Mouse (Mus musculus) MN1 (cell line): ENCODE data around the gene Clec3a.

ENCODE experiments used
- DNase-seq: peaks from one replicate; pipeline ENCODE4 v3.0.0-alpha.2; 2016; ENCODE audit warnings: low spot score

Clec3a gene

GRCm38 (mm10) chr8:114417786-114418185 lies at the start of gene Clec3a:
Gene Clec3a, plus strand, starts transcription at chr8:114418086.
- DNase-seq, result no peak

GRCm38 (mm10) chr8:114369038-114369976 lies 48.6 kb upstream of the Clec3a start:
- peak; percentile 77 for DNase-seq

DNA sequence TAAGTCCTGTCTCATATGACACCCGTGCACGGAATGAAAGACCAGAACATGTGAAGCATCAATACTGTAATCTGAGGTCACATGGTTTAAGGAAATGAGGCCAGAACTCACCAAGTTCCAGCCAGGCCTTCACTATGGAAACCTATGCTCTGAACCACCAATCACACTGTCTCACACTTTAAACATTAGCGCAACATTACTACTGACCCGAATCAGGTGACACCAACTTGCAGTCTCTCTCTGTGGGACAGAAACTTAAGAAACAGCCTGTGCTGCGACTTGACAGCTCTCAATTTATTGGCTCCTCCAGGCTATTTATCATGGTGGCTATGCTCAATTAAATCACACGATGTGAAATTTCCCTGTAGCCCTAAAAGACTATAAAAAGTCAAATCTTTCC lies 43.5 kb upstream of the Clec3a start:
- no peak for DNase-seq

DNA sequence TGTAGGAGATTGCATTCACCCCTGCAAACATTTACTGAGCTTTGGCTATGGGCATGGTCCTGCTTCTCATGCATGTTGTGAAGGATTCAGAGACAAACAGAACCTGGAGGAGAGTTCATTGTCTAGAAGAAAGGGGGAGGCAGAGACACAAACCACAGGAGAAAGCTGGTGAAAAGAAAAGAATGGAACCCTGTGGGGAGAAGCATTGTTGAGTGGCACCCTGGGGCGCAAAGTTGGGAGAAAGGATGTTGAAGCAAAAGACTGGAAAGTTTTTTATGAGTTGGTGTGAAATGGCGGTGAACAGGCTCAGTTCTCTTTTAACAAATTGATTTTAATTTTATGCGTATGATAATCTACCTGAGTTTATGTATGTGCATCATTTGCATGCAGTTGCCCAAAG lies 33.7 kb upstream of the Clec3a start:
- no peak for DNase-seq

DNA sequence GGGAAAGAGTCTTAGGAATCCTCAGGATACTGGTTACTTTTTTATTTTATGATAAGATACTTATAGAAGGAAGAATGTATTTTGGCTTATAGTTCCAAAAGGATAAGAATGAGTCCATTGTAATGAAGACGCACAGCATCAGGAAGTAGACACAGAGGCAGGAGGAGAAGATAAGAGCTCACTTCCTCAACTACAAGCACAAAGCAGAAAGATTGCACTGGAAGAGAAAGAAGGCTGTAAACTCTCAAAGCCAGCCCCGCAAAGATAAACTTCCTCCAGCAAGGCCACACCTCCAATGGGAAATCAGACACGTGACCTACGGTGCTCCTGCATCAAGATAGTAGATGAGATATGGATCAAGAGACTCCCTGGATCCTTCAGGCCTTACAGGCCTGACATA lies 30.4 kb upstream of the Clec3a start:
- DNase-seq, result no peak

DNA sequence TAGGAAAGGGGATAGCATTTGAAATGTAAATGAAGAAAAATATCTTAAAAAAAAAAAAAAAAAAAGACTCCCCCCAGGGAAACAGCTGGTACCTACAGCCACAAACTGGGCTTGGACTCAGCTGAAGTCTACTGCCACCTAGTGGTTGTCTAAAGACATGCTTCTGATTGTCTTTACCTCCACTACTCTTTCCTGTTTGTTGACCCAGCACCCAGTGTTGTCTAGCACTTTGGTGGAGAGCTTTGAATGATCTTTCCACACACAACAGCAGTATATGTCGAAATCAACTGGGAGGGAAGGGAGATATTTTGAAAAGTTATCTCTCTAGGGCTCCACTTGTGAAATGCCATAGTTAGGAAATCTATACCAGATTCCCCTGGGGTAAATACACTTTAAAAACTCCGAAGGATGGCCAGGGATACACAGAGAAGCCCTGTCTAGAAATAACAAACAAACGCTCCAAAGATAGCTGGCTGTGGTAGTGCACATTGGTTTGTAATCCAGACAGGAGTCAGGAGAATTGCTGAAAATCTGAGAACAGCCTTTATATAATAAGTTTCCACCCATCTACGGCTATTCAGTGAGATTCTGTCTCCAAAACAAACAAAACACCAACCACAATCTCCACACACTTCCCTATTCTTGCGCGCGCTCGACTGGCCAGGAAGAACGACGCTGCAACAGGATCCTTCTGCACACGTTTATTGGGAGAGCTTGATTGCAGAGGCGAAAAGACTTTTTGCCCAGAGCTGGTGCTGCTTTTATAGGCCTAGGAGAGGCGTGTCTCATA lies 27.2 kb upstream of the Clec3a start:
- DNase-seq, result peak; percentile 33

DNA sequence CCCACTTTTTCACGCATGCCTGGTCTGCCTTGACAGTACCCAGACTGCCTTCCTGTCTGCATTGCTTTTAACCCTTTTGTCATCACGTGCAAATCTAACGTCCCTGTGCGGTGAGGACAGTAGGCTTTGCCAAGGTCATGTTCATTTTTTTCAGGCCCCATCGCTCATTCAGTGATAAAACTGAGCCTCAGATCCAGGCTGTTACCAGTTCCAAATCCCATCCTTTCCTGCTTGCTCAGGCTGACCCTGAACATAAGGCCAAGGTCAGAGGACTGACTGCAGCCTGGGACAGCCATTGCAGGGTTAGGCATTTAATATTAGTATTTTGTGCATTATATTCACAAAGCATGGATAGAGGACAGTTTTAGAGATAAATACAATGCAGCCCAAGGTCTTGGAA lies 19.6 kb upstream of the Clec3a start:
- DNase-seq, result no peak

DNA sequence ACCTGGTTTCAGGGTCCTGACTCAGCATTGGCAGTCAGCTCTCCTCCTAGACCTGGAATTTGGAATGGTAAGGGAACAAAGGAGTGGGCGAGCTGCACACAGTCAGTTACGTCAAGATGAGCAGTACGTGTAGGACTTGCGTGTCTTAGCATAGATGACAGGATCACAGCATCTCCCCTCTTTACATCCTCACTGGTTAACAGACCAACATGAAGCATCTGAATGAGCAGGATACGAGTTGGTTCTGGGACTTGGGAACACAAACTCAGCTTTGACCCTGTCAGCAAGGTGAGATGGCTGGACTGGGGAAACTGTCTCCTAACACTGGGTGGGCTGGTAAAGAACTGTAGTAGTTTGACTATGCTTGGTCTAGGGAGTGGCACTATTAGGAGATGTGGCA lies 18.6 kb upstream of the Clec3a start:
- DNase-seq, result no peak

GRCm38 (mm10) chr8:114401679-114402078 lies 16.2 kb upstream of the Clec3a start:
- no peak for DNase-seq

- DNase-seq, result no peak
Measured at GRCm38 (mm10) chr8:114411421-114411820, 6.5 kb upstream of the Clec3a start.

GRCm38 (mm10) chr8:114418486-114418885 lies 600 bp downstream of the Clec3a start:
- no peak for DNase-seq

- no peak for DNase-seq
Measured at GRCm38 (mm10) chr8:114418904-114419303, 1.0 kb downstream of the Clec3a start.

- DNase-seq, result no peak
Measured at GRCm38 (mm10) chr8:114421544-114421943, 3.7 kb downstream of the Clec3a start.

- peak; percentile 80 for DNase-seq
Measured at GRCm38 (mm10) chr8:114438236-114438635, 20.4 kb downstream of the Clec3a start.

- DNase-seq, result peak; percentile 100
Measured at GRCm38 (mm10) chr8:114439334-114440204, 21.7 kb downstream of the Clec3a start, which contains the start of gene Wwox. Gene Wwox, plus strand, starts transcription at chr8:114439655.

DNA sequence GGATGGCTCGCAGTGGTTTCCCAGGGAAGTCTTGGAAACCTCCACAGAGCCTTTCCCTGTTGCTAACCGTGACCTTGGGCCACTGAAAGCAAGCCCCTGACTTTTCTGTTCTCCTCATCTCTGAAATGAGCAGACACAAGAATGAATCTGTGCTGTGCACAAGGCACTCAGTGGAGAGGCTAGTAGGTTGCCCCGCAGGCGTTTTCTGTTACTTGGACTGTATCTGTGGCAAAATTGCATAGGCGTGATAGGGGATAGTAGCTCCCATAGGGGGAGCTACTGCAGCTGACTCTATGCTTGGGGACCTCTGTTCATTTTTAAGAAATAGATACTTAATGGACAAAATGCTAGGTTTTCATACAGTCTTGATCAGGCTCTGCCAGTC lies 22.3 kb downstream of the Clec3a start:
- DNase-seq, result peak; percentile 53

DNA sequence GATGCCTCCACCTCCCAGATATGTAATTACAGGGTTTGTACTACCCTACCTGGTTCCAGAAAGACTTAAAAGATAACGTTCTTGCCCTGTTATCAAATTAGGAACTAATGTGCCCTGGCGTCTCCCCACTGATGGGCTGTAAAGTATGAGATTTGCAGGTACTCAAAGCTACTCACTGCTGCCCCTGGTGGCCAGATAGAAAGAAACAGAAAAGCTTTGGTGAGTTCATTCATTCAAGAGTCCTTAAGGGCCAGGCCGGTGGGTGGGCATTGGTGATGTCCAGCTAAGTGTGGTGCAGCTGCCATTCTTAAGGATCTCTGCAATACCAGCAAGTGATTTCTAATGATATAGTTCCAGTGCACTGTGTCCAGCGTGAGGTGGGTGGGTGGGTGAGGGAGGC lies 23.7 kb downstream of the Clec3a start:
- peak; percentile 24 for DNase-seq

GRCm38 (mm10) chr8:114446884-114447283 lies 29.0 kb downstream of the Clec3a start:
- DNase-seq, result no peak

GRCm38 (mm10) chr8:114452278-114452677 lies 34.4 kb downstream of the Clec3a start:
- DNase-seq, result no peak

DNA sequence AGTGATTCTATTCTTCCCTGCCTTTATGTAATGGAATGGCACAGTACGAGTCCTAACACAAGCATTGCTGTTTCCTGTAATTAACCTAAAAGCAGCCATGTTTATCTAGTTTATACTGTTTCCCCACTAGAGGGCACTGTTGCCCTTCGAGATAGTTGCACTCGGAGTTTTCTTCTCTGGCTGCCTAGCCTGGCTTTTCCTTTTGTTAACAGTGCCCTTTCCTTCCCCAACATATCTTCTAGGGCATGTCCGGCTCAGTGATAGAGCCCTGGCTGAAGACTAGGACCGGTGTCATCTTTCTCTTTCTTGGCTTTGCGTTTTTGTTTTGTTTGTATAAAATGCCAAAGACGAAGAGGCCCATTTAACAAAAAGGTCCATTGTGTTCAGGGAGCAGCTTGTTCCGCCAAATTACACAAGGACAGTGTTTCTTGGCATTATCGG lies 34.9 kb downstream of the Clec3a start:
- peak; percentile 92 for DNase-seq

DNA sequence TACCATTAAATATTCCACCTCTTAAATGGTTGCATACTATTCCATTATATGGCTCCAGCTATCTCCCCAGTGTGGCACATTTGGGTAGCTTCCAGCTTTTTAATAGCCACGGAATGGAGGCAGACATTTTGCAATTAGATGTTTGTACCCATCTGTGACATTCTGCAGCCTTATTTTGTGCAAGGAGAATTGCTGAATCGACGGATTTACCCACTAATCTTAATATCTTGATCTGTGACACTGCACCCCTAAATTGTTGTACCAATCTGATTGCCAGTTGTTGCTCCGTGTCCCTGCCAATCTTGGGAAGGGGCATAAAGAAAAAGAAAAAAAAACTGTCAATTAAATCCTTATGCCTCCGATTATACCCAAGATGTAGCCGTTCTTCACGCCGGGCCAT lies 37.4 kb downstream of the Clec3a start:
- DNase-seq, result no peak

- DNase-seq, result no peak
Measured at GRCm38 (mm10) chr8:114455953-114456352, 38.1 kb downstream of the Clec3a start.
